Mouse (Mus musculus): ENCODE results near the gene Fbxw22. TPM values are rescaled to one million over a fixed set of nuclear protein-coding genes. Genes with fewer than 3 reads are reported as not detected.
"Not testable (repeated sequence)": the region's sequence is repeated elsewhere in the genome, so short reads cannot be mapped to it uniquely, and the experiment has no call there.

Fbxw22 gene
- polyA plus RNA-seq (2014; fragmentation: Nextera tagmentation; extraction: Ambion mirVana): not detected in 2 replicates

- not testable (repeated sequence) for ATAC-seq (ENCODE audit: low FRiP score); H3K4me3 ChIP-seq (replicated peaks; ENCODE audit: low read length); H3K9ac ChIP-seq; H3K27ac ChIP-seq; H3K9me3 ChIP-seq (ENCODE audit: control insufficient read depth, low read length); H3K4me1 ChIP-seq (replicated peaks; ENCODE audit: control insufficient read depth, insufficient read depth, low read length); H3K36me3 ChIP-seq (replicated peaks; ENCODE audit: control insufficient read depth, insufficient read depth); H3K4me2 ChIP-seq (replicated peaks); DNase-seq (ENCODE audit: low spot score); H3K27me3 ChIP-seq (ENCODE audit: control insufficient read depth, insufficient read depth, low read length)
- WGBS: 84% methylated on average over 4 of the region's 4 CpGs
Measured at GRCm38 (mm10) chr9:109404196-109404595, at the start of gene Fbxw22. Gene Fbxw22 (minus strand): TSS chr9:109404296.

- H3K4me2 ChIP-seq (replicated peaks): no peak within 1 kb of the TSS
- H3K4me1 ChIP-seq (replicated peaks; ENCODE audit: control insufficient read depth, insufficient read depth, low read length): no peaks in the 10 kb centered on the region
- no peaks in the 10 kb centered on the region for H3K27me3 ChIP-seq (ENCODE audit: control insufficient read depth, insufficient read depth, low read length)
- DNase-seq (ENCODE audit: low spot score): no peak
- H3K9ac ChIP-seq: no peak within 1 kb of the TSS
- ATAC-seq (ENCODE audit: low FRiP score): no peak
- H3K36me3 ChIP-seq (replicated peaks; ENCODE audit: control insufficient read depth, insufficient read depth): no peaks in the 10 kb centered on the region
- no peak within 1 kb of the TSS for H3K27ac ChIP-seq
- no peaks in the 10 kb centered on the region for H3K9me3 ChIP-seq (ENCODE audit: control insufficient read depth, low read length)
- no peak within 1 kb of the TSS for H3K4me3 ChIP-seq (replicated peaks; ENCODE audit: low read length)
Measured at GRCm38 (mm10) chr9:109449040-109449439, 44.9 kb upstream of the Fbxw22 start, which contains the start of gene Fbxw16. Gene Fbxw16 (minus strand): TSS chr9:109449140.

GRCm38 (mm10) chr9:109432956-109433355, 28.9 kb upstream of the Fbxw22 start:
- H3K9me3 ChIP-seq (ENCODE audit: control insufficient read depth, low read length): no peaks in the 10 kb centered on the region
- no peak overlapping the region for H3K27ac ChIP-seq
- ATAC-seq (ENCODE audit: low FRiP score): no peak
- no peak overlapping the region for H3K9ac ChIP-seq
- WGBS: 100% methylated on average over 1 of the region's 1 CpGs
- no peak overlapping the region for H3K4me2 ChIP-seq (replicated peaks)
- no peak overlapping the region for H3K4me3 ChIP-seq (replicated peaks; ENCODE audit: low read length)
- no peaks in the 10 kb centered on the region for H3K4me1 ChIP-seq (replicated peaks; ENCODE audit: control insufficient read depth, insufficient read depth, low read length)
- DNase-seq (ENCODE audit: low spot score): no peak
- H3K36me3 ChIP-seq (replicated peaks; ENCODE audit: control insufficient read depth, insufficient read depth): no peaks in the 10 kb centered on the region
- no peaks in the 10 kb centered on the region for H3K27me3 ChIP-seq (ENCODE audit: control insufficient read depth, insufficient read depth, low read length)

- H3K27me3 ChIP-seq (ENCODE audit: control insufficient read depth, insufficient read depth, low read length); H3K9ac ChIP-seq; ATAC-seq (ENCODE audit: low FRiP score); H3K4me2 ChIP-seq (replicated peaks); H3K27ac ChIP-seq; DNase-seq (ENCODE audit: low spot score); H3K4me1 ChIP-seq (replicated peaks; ENCODE audit: control insufficient read depth, insufficient read depth, low read length); H3K4me3 ChIP-seq (replicated peaks; ENCODE audit: low read length); H3K36me3 ChIP-seq (replicated peaks; ENCODE audit: control insufficient read depth, insufficient read depth); H3K9me3 ChIP-seq (ENCODE audit: control insufficient read depth, low read length): not testable (repeated sequence)
- no CpG with 5 or more reads among the region's 1 CpGs for WGBS
Measured at GRCm38 (mm10) chr9:109339559-109339958, 64.5 kb downstream of the Fbxw22 start, which contains the start of gene Fbxw28. Gene Fbxw28 (minus strand): TSS chr9:109339659.

Other genes starting within 250 kb of the Fbxw22 start
- gene Fbxw21, start 242.3 kb downstream of the Fbxw22 start, polyA plus RNA-seq (2014; fragmentation: Nextera tagmentation; extraction: Ambion mirVana): not detected in 2 replicates
- gene Fbxw13, start 208.3 kb downstream of the Fbxw22 start, polyA plus RNA-seq (2014; fragmentation: Nextera tagmentation; extraction: Ambion mirVana): not detected in 2 replicates
- gene Fbxw20, start 169.5 kb downstream of the Fbxw22 start, polyA plus RNA-seq (2014; fragmentation: Nextera tagmentation; extraction: Ambion mirVana): not detected in 2 replicates
- not detected in 2 replicates for gene Fbxw14, start 116.6 kb downstream of the Fbxw22 start, polyA plus RNA-seq (2014; fragmentation: Nextera tagmentation; extraction: Ambion mirVana)
- not detected in 2 replicates for gene Fbxw28, start 64.6 kb downstream of the Fbxw22 start, polyA plus RNA-seq (2014; fragmentation: Nextera tagmentation; extraction: Ambion mirVana)
- gene Fbxw16, start 44.8 kb upstream of the Fbxw22 start, polyA plus RNA-seq (2014; fragmentation: Nextera tagmentation; extraction: Ambion mirVana): not detected in 2 replicates
- not detected in 2 replicates for gene Fbxw19, start 91.6 kb upstream of the Fbxw22 start, polyA plus RNA-seq (2014; fragmentation: Nextera tagmentation; extraction: Ambion mirVana)
- gene Fbxw15, start 164.0 kb upstream of the Fbxw22 start, polyA plus RNA-seq (2014; fragmentation: Nextera tagmentation; extraction: Ambion mirVana): not detected in 2 replicates
- not detected in 2 replicates for gene Fbxw24, start 221.8 kb upstream of the Fbxw22 start, polyA plus RNA-seq (2014; fragmentation: Nextera tagmentation; extraction: Ambion mirVana)

All from hindbrain, embryonic 14.5 days (tissue).